7 mouse cellular contexts compared by ENCODE assay signal in genomic region chr9:51977439-51978000, GRCm38 (mm10). TPM values are rescaled to one million over a fixed set of nuclear protein-coding genes. Genes with fewer than 3 reads are reported as not detected.
DNase-seq lines count a peak whose midpoint lies in the region; ATAC-seq and TF ChIP-seq lines count a peak whose summit lies in the region.

No protein-coding gene starts in this region.

- peak; percentile 89 for ATAC-seq in granulocyte monocyte progenitor cell, adult 5-6 weeks (replicated peaks; ENCODE audit: poor library complexity, severe bottlenecking)
- ATAC-seq in intestine, postnatal 0 days = peak; percentile 78
- peak; percentile 72 for ATAC-seq in midbrain, embryonic 13.5 days

- no peak overlapping the region for H3K4me2 ChIP-seq in intestine, postnatal 0 days (replicated peaks; ENCODE audit: low read depth)
- no peak overlapping the region for H3K4me2 ChIP-seq in midbrain, embryonic 13.5 days (replicated peaks)

- no peaks in the 10 kb centered on the region for H3K4me1 ChIP-seq in intestine, postnatal 0 days (replicated peaks; ENCODE audit: control insufficient read depth, insufficient read depth, low read length)
- no peaks in the 10 kb centered on the region for H3K4me1 ChIP-seq in midbrain, embryonic 13.5 days (replicated peaks)

- 38% methylated on average over 5 of the region's 5 CpGs for WGBS in intestine, postnatal 0 days
- WGBS in midbrain, embryonic 13.5 days = 41% methylated on average over 5 of the region's 5 CpGs

- H3K27ac ChIP-seq in intestine, postnatal 0 days (ENCODE audit: low read depth, low read length) = no peak overlapping the region
- no peak overlapping the region for H3K27ac ChIP-seq in midbrain, embryonic 13.5 days

- no peak overlapping the region for H3K9ac ChIP-seq in intestine, postnatal 0 days (ENCODE audit: low read depth, low read length)
- H3K9ac ChIP-seq in midbrain, embryonic 13.5 days (replicated peaks) = no peak overlapping the region

- H3K9me3 ChIP-seq in intestine, postnatal 0 days (ENCODE audit: control insufficient read depth) = no peaks in the 10 kb centered on the region
- H3K9me3 ChIP-seq in midbrain, embryonic 13.5 days = no peaks in the 10 kb centered on the region

- no peak overlapping the region for H3K4me3 ChIP-seq in intestine, postnatal 0 days (ENCODE audit: low read depth, low read length)
- no peak overlapping the region for H3K4me3 ChIP-seq in midbrain, embryonic 13.5 days (replicated peaks)

- H3K27me3 ChIP-seq in intestine, postnatal 0 days (replicated peaks; ENCODE audit: control insufficient read depth, insufficient read depth, low read length) = peaks cover 16% of the 10 kb centered on the region; the same call in 1 of the 2 replicates
- H3K27me3 ChIP-seq in midbrain, embryonic 13.5 days = no peaks in the 10 kb centered on the region

- no peaks in the 10 kb centered on the region for H3K36me3 ChIP-seq in intestine, postnatal 0 days (ENCODE audit: control insufficient read depth, insufficient read depth)
- no peaks in the 10 kb centered on the region for H3K36me3 ChIP-seq in midbrain, embryonic 13.5 days

- peak; percentile 88 for TF ChIP-seq CTCF in intestine, postnatal 0 days (IDR thresholded peaks at IDR 0.05; ENCODE audit: low read depth)

- intact Hi-C loops in left cerebral cortex, postnatal 36 days (cut with DNase I) = loop anchor here (5.0 kb wide), 3 partner anchors 70 to 310 kb away; partner anchors contain the start of gene Rdx

- peak; percentile 80 for DNase-seq in adrenal gland, adult 8-10 months
- peak; percentile 73 for DNase-seq in embryo, embryonic 9.5 days (ENCODE audit: extremely low spot score)
- peak; percentile 75 to 79 for DNase-seq in left cerebral cortex, postnatal 36 days (ENCODE audit: low spot score in 2 of 2)
- DNase-seq in spleen, adult 18-20 months = peak; percentile 45 to 72

RNA-seq across cellular contexts. Expression of gene Fdx1, which starts 14.2 kb away (rescaled TPM):
- 1,000 to 10,000 TPM; 1,389 to 2,039 (median 1,779) TPM for total RNA-seq in adrenal gland, adult 8-10 months (2022)
- 17.2 and 25.1 TPM in 2 replicates for total RNA-seq in granulocyte monocyte progenitor cell, adult 5-6 weeks (2014; fragmentation: Nextera tagmentation)
- total RNA-seq in granulocyte monocyte progenitor cell, adult 5-6 weeks (2017) = 10.9 and 11.7 TPM in 2 replicates
- 126 and 129 TPM in 2 replicates for polyA plus RNA-seq in intestine, postnatal 0 days (2015; fragmentation: Nextera tagmentation; extraction: Ambion mirVana)
- 10 to 100 TPM; 19.8 to 19.9 TPM for total RNA-seq in left cerebral cortex, postnatal 36 days (2021)
- 37.3 and 39.1 TPM in 2 replicates for polyA plus RNA-seq in midbrain, embryonic 13.5 days (2015; fragmentation: Nextera tagmentation; extraction: Ambion mirVana)

Comparison
In these comparisons a context has a peak if more than half of its experiments do, and no peak if none do; other contexts are left out.
1. RNA of gene Fdx1, which starts 14.2 kb away (total RNA-seq): 1,389 to 2,039 TPM in adrenal gland, adult 8-10 months; 10.9 to 25.1 TPM in granulocyte monocyte progenitor cell, adult 5-6 weeks and 19.8 to 19.9 TPM in left cerebral cortex, postnatal 36 days; every median in the first group is over 10 times any median in the second.
2. Peak in every context shown above with its lines, with median percentiles within 50 percentile points of each other: DNase-seq and ATAC-seq.